Mouse (Mus musculus) forebrain, embryonic 14.5 days (tissue): ENCODE measurements at regions not wholly inside any gene's neighbourhood (a gene's known extent, or its start where the extent isn't known, plus 50 kb on each side); places are given as distances from the start of the nearest gene placed in this dataset.

Source experiments
- ATAC-seq: fragments of 200-750 bp; cut with Nextera tagmentation; 2 replicates; pipeline ENCODE4 v1.8.0; 2017; ENCODE audit warnings: mild to moderate bottlenecking, moderate library complexity
- DNase-seq: peaks from one replicate; pipeline ENCODE4 v3.0.0-alpha.2; 2015; ENCODE audit warnings: low spot score
- H3K27ac ChIP-seq: fragments of 300-500 bp; sonication (generic); 2 replicates; pipeline ENCODE4 v1.5.1; 2014; ENCODE audit warnings: low read depth, mild to moderate bottlenecking, control low read depth, low read length, moderate library complexity
- H3K27me3 ChIP-seq: fragments of 300-500 bp; sonication (generic); replicated peaks from 2 replicates; pipeline ENCODE4 v1.6.1; 2014; ENCODE audit warnings: low read length, control low read depth, mixed read lengths; ENCODE audit not compliant: control insufficient read depth, insufficient read depth
- H3K36me3 ChIP-seq: fragments of 300-500 bp; sonication (generic); 2 replicates; pipeline ENCODE4 v1.6.1; 2014; ENCODE audit warnings: low read length, control low read depth; ENCODE audit not compliant: control insufficient read depth, insufficient read depth
- H3K4me1 ChIP-seq: fragments of 300-500 bp; sonication (generic); 2 replicates; pipeline ENCODE4 v1.6.1; 2014; ENCODE audit warnings: antibody characterized with exemption, low read length, control low read depth; ENCODE audit not compliant: control insufficient read depth, insufficient read depth
- H3K4me2 ChIP-seq: fragments of 300-500 bp; sonication (generic); 2 replicates; pipeline ENCODE4 v1.6.1; 2014; ENCODE audit warnings: mild to moderate bottlenecking, control low read depth, low read length
- H3K4me3 ChIP-seq: fragments of 300-500 bp; sonication (generic); 2 replicates; pipeline ENCODE4 v1.5.1; 2014; ENCODE audit warnings: low read depth, low read length, control low read depth
- H3K9ac ChIP-seq: fragments of 300-500 bp; sonication (generic); 2 replicates; pipeline ENCODE4 v1.6.1; 2014; ENCODE audit warnings: mild to moderate bottlenecking, low read length, control low read depth, moderate library complexity
- H3K9me3 ChIP-seq: fragments of 300-500 bp; sonication (generic); replicated peaks from 2 replicates; pipeline ENCODE4 v1.6.1; 2016; ENCODE audit warnings: low read length, control low read depth, mixed read lengths; ENCODE audit not compliant: control insufficient read depth
- WGBS: fragments of 180-500 bp; shearing (Covaris S2); extraction: QIAGEN DNeasy Blood & Tissue Kit; methylation state at CpG from one replicate; pipeline ENCODE4 v1.1.7; 2014; 5-methylcytosine and 5-hydroxymethylcytosine counted together

DNA sequence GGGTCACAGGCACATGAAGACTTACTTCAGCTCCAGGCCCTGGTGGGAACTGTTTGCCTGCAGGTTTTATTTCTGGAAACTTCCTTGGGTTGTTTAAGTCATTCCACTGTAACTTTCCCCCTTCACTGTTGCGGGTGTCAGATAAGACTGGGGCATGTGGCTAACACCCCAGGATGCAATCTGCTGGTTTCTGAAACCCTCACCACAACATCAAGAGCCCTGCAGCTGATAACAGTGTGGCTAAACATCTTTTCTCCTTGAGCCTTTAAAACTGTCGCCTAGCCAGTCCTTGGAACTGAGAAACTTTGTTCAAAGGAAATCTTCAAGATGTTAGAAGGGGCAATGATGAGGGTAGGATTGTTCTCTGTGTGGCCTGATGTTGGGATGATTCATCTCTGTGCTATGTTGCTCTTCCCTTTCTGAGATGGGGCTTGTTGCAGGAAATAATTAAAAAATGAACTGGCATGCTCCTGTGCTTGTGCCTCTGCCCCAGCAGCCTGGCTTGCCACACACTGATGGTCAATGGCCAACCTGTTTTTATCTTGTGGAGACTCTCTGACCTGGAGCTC lies 272.3 kb upstream of the Eif4g2 start:
- no peak overlapping the region for H3K4me2 ChIP-seq
- no peaks in the 10 kb centered on the region for H3K4me1 ChIP-seq
- no peaks in the 10 kb centered on the region for H3K9me3 ChIP-seq
- no peak overlapping the region for H3K27ac ChIP-seq
- ATAC-seq = no peak
- no peaks in the 10 kb centered on the region for H3K27me3 ChIP-seq
- no peaks in the 10 kb centered on the region for H3K36me3 ChIP-seq
- no peak for DNase-seq
- 78% methylated on average over 2 of the region's 2 CpGs for WGBS
- H3K4me3 ChIP-seq = no peak overlapping the region
- H3K9ac ChIP-seq = no peak overlapping the region

DNA sequence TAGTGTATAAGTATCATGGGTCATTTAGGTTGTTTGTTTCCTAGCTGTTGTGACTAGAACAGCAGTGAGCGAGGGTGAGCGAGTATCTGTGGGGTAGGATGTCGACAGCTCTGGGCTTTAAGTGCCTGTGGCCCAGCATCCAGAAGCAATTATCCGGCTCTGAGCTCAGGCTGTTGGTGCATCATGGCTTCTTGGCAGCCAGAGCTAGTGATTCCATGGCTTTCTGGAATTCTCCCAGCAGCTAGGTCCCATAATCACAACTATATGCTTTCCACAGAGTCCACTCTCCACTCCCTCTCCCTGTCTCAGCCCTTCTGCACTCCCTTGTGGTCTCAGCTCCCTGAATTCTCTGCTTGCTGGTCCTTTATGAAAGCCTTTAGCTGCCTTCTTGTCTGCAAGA lies 271.2 kb upstream of the Eif4g2 start:
- no peaks in the 10 kb centered on the region for H3K36me3 ChIP-seq
- no peaks in the 10 kb centered on the region for H3K9me3 ChIP-seq
- WGBS = 80% methylated on average over 4 of the region's 4 CpGs
- no peak overlapping the region for H3K9ac ChIP-seq
- H3K27me3 ChIP-seq = no peaks in the 10 kb centered on the region
- H3K4me2 ChIP-seq = no peak overlapping the region
- ATAC-seq (no peak), DNase-seq (peak; percentile 4)
- no peak overlapping the region for H3K27ac ChIP-seq
- H3K4me3 ChIP-seq = no peak overlapping the region
- no peaks in the 10 kb centered on the region for H3K4me1 ChIP-seq

DNA sequence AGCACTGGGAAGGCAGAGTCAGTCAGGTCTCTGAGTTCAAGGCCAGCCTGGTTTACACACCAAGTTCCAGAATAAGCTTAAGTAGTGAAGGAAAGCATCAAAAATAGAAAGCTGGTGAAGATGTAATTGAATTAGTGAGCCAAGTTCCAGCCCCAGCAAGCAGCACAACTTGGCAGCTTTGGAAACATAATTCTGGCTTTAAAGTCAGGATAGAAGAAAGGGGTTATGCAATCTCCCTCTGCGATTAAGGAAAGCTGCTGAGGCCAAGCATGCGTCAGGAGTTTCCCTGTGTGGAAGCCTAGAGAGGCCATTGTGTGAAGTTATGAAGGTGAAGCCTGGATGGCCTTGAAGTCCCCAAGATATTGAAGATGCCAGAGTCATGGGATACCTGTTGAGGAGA lies 269.3 kb upstream of the Eif4g2 start:
- Histone ChIP-seq H3K4me2 (no peak overlapping the region), H3K9ac (no peak overlapping the region), H3K36me3 (no peaks in the 10 kb centered on the region), H3K27ac (no peak overlapping the region), H3K9me3 (no peaks in the 10 kb centered on the region), H3K27me3 (no peaks in the 10 kb centered on the region), H3K4me3 (no peak overlapping the region), H3K4me1 (no peaks in the 10 kb centered on the region)
- WGBS = 93% methylated on average over 2 of the region's 2 CpGs
- no peak for ATAC-seq
- DNase-seq = no peak

DNA sequence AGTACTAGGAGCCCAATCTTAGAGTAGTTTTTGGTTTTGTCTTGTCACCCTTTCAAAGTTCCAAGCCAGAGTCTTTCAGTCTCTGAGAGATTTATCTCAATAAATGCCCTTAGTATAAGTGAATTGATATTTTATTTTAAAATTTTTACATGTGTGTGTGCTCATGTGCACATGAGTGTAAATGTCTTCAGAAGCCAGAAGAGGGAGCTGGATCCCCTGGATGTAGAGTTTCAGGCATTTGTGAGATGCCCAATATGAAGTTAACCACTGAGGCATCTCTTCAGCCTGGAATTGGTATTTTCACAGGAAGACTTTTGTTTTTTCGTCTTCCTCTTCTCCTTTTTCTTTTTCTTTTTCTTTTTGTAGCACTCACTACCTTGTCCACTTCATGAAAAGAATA lies 262.3 kb upstream of the Eif4g2 start:
- no peak overlapping the region for H3K4me2 ChIP-seq
- H3K9me3 ChIP-seq = no peaks in the 10 kb centered on the region
- DNase-seq = peak; percentile 30
- no peak for ATAC-seq
- H3K27me3 ChIP-seq = no peaks in the 10 kb centered on the region
- no peaks in the 10 kb centered on the region for H3K36me3 ChIP-seq
- H3K4me1 ChIP-seq = no peaks in the 10 kb centered on the region
- H3K4me3 ChIP-seq = no peak overlapping the region
- H3K27ac ChIP-seq = no peak overlapping the region
- WGBS = 83% methylated on average over 1 of the region's 1 CpGs
- no peak overlapping the region for H3K9ac ChIP-seq

DNA sequence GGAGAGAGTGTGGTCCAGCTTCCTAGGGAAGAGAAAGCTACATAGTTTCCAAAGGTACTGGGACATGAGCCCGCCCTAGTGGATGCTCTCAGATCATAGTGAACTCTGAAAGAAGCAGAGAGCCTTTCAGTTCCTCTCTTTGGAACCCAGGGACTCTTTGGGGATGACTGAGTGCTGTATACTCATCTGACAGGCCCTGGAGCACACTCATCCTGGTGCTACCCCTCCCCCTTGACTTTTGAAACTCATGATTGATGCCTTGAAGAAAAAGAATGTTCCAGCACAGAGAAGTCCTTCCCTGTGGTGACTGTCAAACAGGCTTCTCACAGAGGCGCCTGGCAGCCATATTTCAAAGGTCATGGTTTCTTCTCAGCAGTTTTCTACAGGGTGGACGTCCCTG lies 254.2 kb upstream of the Eif4g2 start:
- H3K27me3 ChIP-seq = no peaks in the 10 kb centered on the region
- WGBS = 73% methylated on average over 3 of the region's 3 CpGs
- no peak overlapping the region for H3K4me3 ChIP-seq
- DNase-seq (no peak), ATAC-seq (no peak)
- H3K4me2 ChIP-seq = no peak overlapping the region
- no peaks in the 10 kb centered on the region for H3K9me3 ChIP-seq
- no peak overlapping the region for H3K27ac ChIP-seq
- no peaks in the 10 kb centered on the region for H3K36me3 ChIP-seq
- no peak overlapping the region for H3K9ac ChIP-seq
- no peaks in the 10 kb centered on the region for H3K4me1 ChIP-seq

DNA sequence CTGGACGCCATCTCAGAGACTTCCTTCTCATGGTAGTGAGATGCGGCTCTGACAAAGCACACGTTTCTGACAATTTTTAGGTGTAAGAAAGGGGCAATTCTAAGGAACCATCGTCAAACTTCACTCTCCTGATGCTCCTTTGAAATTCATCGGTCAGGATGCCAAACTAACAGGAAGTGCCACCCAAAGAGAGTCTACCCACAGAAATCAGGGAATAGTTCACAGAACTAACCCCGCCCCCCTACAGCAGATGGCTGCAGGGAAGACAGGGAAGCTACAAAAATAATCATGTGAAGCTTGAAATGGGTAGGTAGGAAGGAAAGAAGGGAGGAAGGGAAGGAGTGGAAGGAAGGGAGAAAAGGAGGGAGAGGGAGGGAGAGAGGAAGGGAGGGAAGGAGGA lies 240.1 kb upstream of the Eif4g2 start:
- H3K27me3 ChIP-seq = 0 out of 2 replicates have a peak, but pooled peaks cover 4% of the 10 kb centered on the region
- WGBS = 87% methylated on average over 6 of the region's 6 CpGs
- H3K4me1 ChIP-seq = no peaks in the 10 kb centered on the region
- 0 out of 2 replicates have a peak, but pooled peaks cover 2% of the 10 kb centered on the region for H3K9me3 ChIP-seq
- H3K9ac ChIP-seq = no peak overlapping the region
- no peaks in the 10 kb centered on the region for H3K36me3 ChIP-seq
- no peak overlapping the region for H3K27ac ChIP-seq
- no peak for ATAC-seq
- H3K4me3 ChIP-seq = no peak overlapping the region
- no peak overlapping the region for H3K4me2 ChIP-seq
- DNase-seq = no peak

DNA sequence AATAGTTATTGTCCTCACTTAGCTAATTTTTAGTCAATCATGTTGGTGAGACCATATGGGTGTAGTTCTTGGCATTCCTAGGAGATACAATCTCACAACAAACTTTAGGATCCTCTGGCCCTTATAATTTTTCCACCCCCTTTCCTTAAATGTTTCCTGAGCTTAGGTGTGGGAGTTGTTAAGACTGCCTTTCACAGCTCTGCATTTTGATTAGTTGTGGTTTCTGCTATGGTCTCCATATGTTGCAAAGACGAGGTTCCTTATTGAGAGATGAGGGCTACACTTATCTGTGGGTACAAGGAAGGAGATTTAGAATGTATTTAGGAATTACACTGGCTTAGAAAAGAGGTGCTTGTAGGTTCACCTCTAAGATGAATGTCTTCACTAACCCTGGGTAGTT lies 237.1 kb upstream of the Eif4g2 start:
- no peaks in the 10 kb centered on the region for H3K36me3 ChIP-seq
- no peaks in the 10 kb centered on the region for H3K9me3 ChIP-seq
- H3K9ac ChIP-seq = no peak overlapping the region
- DNase-seq (no peak), ATAC-seq (no peak)
- H3K27ac ChIP-seq = no peak overlapping the region
- 0 out of 2 replicates have a peak, but pooled peaks cover 5% of the 10 kb centered on the region for H3K4me1 ChIP-seq
- 59% methylated on average over 1 of the region's 1 CpGs for WGBS
- H3K27me3 ChIP-seq = 0 out of 2 replicates have a peak, but pooled peaks cover 4% of the 10 kb centered on the region
- no peak overlapping the region for H3K4me2 ChIP-seq
- H3K4me3 ChIP-seq = no peak overlapping the region

DNA sequence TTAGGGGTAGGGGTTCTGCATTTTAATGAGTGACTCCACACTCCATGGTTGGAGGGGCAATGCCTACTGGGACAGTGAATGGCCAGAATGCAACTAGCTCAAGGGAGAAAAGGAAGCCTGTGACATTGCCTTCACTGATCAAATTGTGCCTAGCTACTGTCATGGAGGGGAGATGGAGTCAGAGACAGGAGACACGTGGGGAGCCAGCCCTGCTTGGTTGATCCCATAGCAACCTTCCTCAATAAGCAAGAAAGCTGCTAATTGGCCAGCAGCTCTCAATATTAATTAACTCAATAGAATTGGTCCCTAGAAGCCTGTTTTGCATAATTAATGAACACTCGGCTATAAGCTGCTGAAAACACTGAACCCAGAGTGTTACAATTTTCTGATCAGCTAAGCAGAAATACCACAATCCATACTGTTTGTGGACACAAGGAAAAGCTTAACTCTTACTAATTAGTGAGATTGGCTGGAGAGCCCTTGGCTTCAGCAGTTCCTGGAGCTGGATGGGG lies 233.7 kb upstream of the Eif4g2 start:
- H3K4me1 ChIP-seq = 0 out of 2 replicates have a peak, but pooled peaks cover 5% of the 10 kb centered on the region
- no peak overlapping the region for H3K4me3 ChIP-seq
- H3K4me2 ChIP-seq = no peak overlapping the region
- H3K36me3 ChIP-seq = no peaks in the 10 kb centered on the region
- no peak overlapping the region for H3K27ac ChIP-seq
- peak; percentile 57 for ATAC-seq
- 0 out of 2 replicates have a peak, but pooled peaks cover 4% of the 10 kb centered on the region for H3K27me3 ChIP-seq
- no peak overlapping the region for H3K9ac ChIP-seq
- 9% methylated on average over 2 of the region's 2 CpGs for WGBS
- H3K9me3 ChIP-seq = no peaks in the 10 kb centered on the region
- DNase-seq = peak; percentile 70

DNA sequence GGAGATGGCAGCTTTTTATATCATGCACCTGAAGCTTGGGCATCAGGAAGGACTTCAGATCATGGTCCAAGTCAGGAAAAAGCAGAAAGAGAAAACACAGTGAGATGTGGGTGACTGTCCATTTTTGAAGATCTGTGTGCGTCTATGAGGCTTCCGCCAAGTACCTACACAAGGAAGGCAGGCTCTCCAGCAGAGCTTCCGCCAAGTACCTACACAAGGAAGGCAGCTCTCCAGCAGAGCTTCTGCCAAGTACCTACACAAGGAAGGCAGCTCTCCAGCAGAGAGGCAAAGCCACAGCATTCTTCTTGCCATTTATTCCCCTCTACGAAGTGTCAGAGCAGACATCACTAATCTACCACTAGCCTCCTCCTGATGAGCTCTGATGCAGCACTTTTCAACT lies 231.1 kb upstream of the Eif4g2 start:
- Histone ChIP-seq H3K4me2 (no peak overlapping the region), H3K27me3 (peaks cover 6% of the 10 kb centered on the region; the same call in 1 of the 2 replicates), H3K4me3 (no peak overlapping the region), H3K4me1 (0 out of 2 replicates have a peak, but pooled peaks cover 5% of the 10 kb centered on the region), H3K9me3 (0 out of 2 replicates have a peak, but pooled peaks cover 3% of the 10 kb centered on the region), H3K27ac (no peak overlapping the region), H3K9ac (no peak overlapping the region), H3K36me3 (no peaks in the 10 kb centered on the region)
- no peak for DNase-seq
- 86% methylated on average over 4 of the region's 4 CpGs for WGBS
- no peak for ATAC-seq
